Mouse (Mus musculus) layer of hippocampus, postnatal 10 days (tissue): ENCODE results near the gene Fstl4. TPM values are rescaled to one million over a fixed set of nuclear protein-coding genes. Genes with fewer than 3 reads are reported as not detected.

Experiments
- DNase-seq, 2 experiments: peaks; one replicate each; pipeline ENCODE4 v3.0.0; 2021; ENCODE audit warnings: low spot score in 2 of 2
- total RNA-seq, 2 experiments: library from RNA; stranded (reverse); gene quantifications; 2 replicates each; pipeline ENCODE4 v1.2.3; 2021

Gene Fstl4
- total RNA-seq, 2 experiments from 2014 or later = 8.7 to 9.7 TPM

- no peak for DNase-seq
These were observed 249.5 kb downstream of the Fstl4 start for GRCm38 (mm10) chr11:53013906-53014305.

- no peak for DNase-seq
These were observed 252.1 kb downstream of the Fstl4 start for GRCm38 (mm10) chr11:53016358-53017021.

GRCm38 (mm10) chr11:53019509-53019908 is 255.1 kb downstream of the Fstl4 start:
- no peak for DNase-seq

GRCm38 (mm10) chr11:53024403-53024802 is 260.0 kb downstream of the Fstl4 start:
- DNase-seq = no peak

- DNase-seq = no peak
These were observed 261.3 kb downstream of the Fstl4 start for GRCm38 (mm10) chr11:53025686-53026085.

- no peak for DNase-seq
These were observed 264.2 kb downstream of the Fstl4 start for GRCm38 (mm10) chr11:53028421-53029168.

- DNase-seq = no peak
These were observed 267.3 kb downstream of the Fstl4 start for GRCm38 (mm10) chr11:53031777-53032176.

GRCm38 (mm10) chr11:53032336-53032735 is 267.9 kb downstream of the Fstl4 start:
- DNase-seq = peak; percentile 89

GRCm38 (mm10) chr11:53035414-53035813 is 271.0 kb downstream of the Fstl4 start:
- DNase-seq = no peak

- DNase-seq = no peak
These were observed 282.4 kb downstream of the Fstl4 start for GRCm38 (mm10) chr11:53046850-53047249.

- no peak for DNase-seq
These were observed 289.7 kb downstream of the Fstl4 start for GRCm38 (mm10) chr11:53054151-53054550.

- DNase-seq = no peak
These were observed 291.5 kb downstream of the Fstl4 start for GRCm38 (mm10) chr11:53055896-53056295.

GRCm38 (mm10) chr11:53056781-53057180 is 292.3 kb downstream of the Fstl4 start:
- no peak for DNase-seq

GRCm38 (mm10) chr11:53057821-53058553 is 293.6 kb downstream of the Fstl4 start:
- DNase-seq = no peak

- no peak for DNase-seq
These were observed 294.1 kb downstream of the Fstl4 start for GRCm38 (mm10) chr11:53058557-53058956.

- DNase-seq = no peak
These were observed 303.5 kb downstream of the Fstl4 start for GRCm38 (mm10) chr11:53067699-53068478.

GRCm38 (mm10) chr11:53068479-53069065 is 304.1 kb downstream of the Fstl4 start:
- no peak for DNase-seq

GRCm38 (mm10) chr11:53069751-53070150 is 305.3 kb downstream of the Fstl4 start:
- no peak for DNase-seq

- DNase-seq = no peak
These were observed 307.2 kb downstream of the Fstl4 start for GRCm38 (mm10) chr11:53071602-53072001.

GRCm38 (mm10) chr11:53077641-53078040 is 313.2 kb downstream of the Fstl4 start:
- DNase-seq = no peak
